Mouse (Mus musculus): Measurements from ENCODE around the gene Sgms2. TPM values are rescaled to one million over a fixed set of nuclear protein-coding genes. Genes with fewer than 3 reads are reported as not detected.
"Not testable (repeated sequence)": the region's sequence is repeated elsewhere in the genome, so short reads cannot be mapped to it uniquely, and the experiment has no call there.

Sgms2 gene
- total RNA-seq, 2 experiments from 2014 or later, result 1.7 to 1.8 TPM

GRCm38 (mm10) chr3:131358205-131358604, 133.0 kb downstream of the Sgms2 start:
- no peak for DNase-seq

GRCm38 (mm10) chr3:131357643-131358042, 133.6 kb downstream of the Sgms2 start:
- no peak for DNase-seq

GRCm38 (mm10) chr3:131356026-131356425, 135.2 kb downstream of the Sgms2 start:
- DNase-seq, result no peak

GRCm38 (mm10) chr3:131350539-131350938, 140.7 kb downstream of the Sgms2 start:
- DNase-seq, result no peak

- DNase-seq, result no peak
Measured at GRCm38 (mm10) chr3:131349013-131349412, 142.2 kb downstream of the Sgms2 start.

GRCm38 (mm10) chr3:131348579-131348950, 142.6 kb downstream of the Sgms2 start:
- no peak for DNase-seq

GRCm38 (mm10) chr3:131347831-131348578, 143.2 kb downstream of the Sgms2 start:
- DNase-seq, result no peak

GRCm38 (mm10) chr3:131345903-131346302, 145.3 kb downstream of the Sgms2 start:
- DNase-seq, result no peak

GRCm38 (mm10) chr3:131343311-131343710, 147.9 kb downstream of the Sgms2 start:
- no peak for DNase-seq

GRCm38 (mm10) chr3:131340885-131341284, 150.3 kb downstream of the Sgms2 start:
- no peak for DNase-seq

- no peak for DNase-seq
Measured at GRCm38 (mm10) chr3:131339280-131339679, 151.9 kb downstream of the Sgms2 start.

GRCm38 (mm10) chr3:131337749-131338148, 153.5 kb downstream of the Sgms2 start:
- not testable (repeated sequence) for DNase-seq

- no peak for DNase-seq
Measured at GRCm38 (mm10) chr3:131336629-131337028, 154.6 kb downstream of the Sgms2 start.

GRCm38 (mm10) chr3:131335117-131335547, 156.1 kb downstream of the Sgms2 start:
- no peak for DNase-seq

GRCm38 (mm10) chr3:131327189-131327588, 164.0 kb downstream of the Sgms2 start:
- DNase-seq, result no peak

GRCm38 (mm10) chr3:131326637-131327036, 164.6 kb downstream of the Sgms2 start:
- DNase-seq, result no peak

GRCm38 (mm10) chr3:131322081-131322815, 169.0 kb downstream of the Sgms2 start:
- DNase-seq, result no peak

GRCm38 (mm10) chr3:131320184-131320583, 171.0 kb downstream of the Sgms2 start:
- peak; percentile 80 to 92 for DNase-seq

- no peak for DNase-seq
Measured at GRCm38 (mm10) chr3:131318211-131318610, 173.0 kb downstream of the Sgms2 start.

GRCm38 (mm10) chr3:131317126-131317525, 174.1 kb downstream of the Sgms2 start:
- no peak for DNase-seq

GRCm38 (mm10) chr3:131315957-131316510, 175.2 kb downstream of the Sgms2 start:
- DNase-seq, result no peak

GRCm38 (mm10) chr3:131312340-131312739, 178.9 kb downstream of the Sgms2 start:
- no peak for DNase-seq

- DNase-seq, result no peak
Measured at GRCm38 (mm10) chr3:131310572-131310971, 180.6 kb downstream of the Sgms2 start.
